Mouse (Mus musculus) 3134 (cell line): ENCODE measurements around the gene Gm21119.
"Not testable (repeated sequence)": the region's sequence is repeated elsewhere in the genome, so short reads cannot be mapped to it uniquely, and the experiment has no call there.

Experiments
- DNase-seq: peaks from one replicate; pipeline ENCODE4 v3.0.0-alpha.2; 2011; ENCODE audit warnings: low spot score; ENCODE audit not compliant: insufficient read length; ENCODE audit errors: extremely low read depth

The Gm21119 gene

DNA sequence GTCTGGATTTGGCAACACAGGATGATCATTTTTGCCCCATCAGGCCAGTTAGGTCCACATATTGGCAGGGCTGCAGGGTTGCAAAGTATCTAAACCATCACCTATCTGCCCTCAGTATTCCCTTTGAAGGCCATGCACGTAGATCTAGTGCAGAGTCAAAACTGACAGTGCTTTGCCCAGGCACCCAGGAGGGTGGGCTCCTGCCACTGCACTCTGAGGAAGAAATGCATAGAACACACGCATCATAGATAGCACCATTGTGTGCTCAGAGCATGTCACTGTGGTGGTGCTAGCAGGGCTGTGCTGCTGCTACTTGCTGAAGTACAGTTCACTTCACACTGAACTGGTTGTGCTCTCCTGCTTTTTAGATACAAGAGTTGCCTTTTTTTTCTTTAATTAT, at the start of gene Gm21119:
TSS of gene Gm21119 (plus strand) at position 301 of the 400 bp plus-strand sequence.
- not testable (repeated sequence) for DNase-seq

DNA sequence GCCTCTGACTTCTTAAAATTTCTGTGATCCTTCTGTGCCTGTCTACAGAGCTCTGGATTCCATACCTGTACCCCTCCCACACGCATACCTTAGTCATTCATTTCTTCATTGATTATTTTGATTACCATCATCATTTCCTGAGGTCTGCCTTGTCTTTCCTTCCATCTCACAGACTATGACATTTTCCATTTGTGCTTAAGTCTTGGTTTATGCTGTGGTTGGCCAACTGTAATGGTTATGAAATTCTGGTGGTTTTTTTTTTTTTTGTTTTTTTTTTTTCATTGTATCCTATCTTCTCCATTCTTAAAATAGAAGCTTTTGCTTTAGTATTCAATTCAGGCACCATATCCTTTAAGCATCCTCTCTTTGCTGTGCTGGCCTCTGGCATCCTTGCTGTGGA, 48.0 kb upstream of the Gm21119 start:
- not testable (repeated sequence) for DNase-seq

DNA sequence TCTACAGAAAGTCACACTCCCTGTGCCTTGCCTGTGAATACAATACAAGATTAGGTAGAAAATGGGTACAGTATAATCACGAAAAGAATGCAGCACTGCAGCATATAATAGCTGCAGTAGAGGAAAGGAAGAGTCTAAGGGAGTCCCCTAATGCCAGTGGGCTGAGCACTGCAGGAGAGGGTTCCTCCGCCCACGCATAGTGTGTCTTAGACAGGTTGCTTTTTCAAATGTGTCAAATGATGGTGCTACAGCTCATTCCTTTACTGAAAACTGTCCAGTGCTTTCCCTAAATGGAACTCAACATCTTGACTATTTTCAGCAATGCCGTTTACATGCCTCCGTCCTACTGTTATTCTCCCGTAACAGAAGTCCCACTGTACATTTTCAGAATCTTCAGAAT, 33.6 kb upstream of the Gm21119 start:
- DNase-seq: peak; percentile 7

DNA sequence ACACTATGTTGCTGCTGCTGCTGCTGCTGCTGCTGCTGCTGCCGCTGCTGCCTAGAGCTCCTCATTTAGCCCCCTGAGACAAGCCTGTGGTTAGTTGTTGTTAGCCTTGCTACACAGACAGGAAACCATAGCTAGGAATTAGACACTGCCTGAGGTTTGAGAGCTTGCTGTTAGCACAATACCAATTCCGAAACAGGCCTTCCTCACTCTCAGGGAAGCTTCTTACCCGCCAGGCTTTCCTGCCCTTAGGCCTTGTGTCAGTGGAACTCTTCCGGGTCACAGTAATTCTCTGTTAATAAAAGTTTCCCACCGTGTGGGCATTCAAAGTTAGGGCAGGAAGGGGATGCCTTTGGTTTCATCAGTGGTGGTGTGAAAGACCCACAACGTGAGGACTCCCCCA, 31.9 kb upstream of the Gm21119 start:
- not testable (repeated sequence) for DNase-seq

DNA sequence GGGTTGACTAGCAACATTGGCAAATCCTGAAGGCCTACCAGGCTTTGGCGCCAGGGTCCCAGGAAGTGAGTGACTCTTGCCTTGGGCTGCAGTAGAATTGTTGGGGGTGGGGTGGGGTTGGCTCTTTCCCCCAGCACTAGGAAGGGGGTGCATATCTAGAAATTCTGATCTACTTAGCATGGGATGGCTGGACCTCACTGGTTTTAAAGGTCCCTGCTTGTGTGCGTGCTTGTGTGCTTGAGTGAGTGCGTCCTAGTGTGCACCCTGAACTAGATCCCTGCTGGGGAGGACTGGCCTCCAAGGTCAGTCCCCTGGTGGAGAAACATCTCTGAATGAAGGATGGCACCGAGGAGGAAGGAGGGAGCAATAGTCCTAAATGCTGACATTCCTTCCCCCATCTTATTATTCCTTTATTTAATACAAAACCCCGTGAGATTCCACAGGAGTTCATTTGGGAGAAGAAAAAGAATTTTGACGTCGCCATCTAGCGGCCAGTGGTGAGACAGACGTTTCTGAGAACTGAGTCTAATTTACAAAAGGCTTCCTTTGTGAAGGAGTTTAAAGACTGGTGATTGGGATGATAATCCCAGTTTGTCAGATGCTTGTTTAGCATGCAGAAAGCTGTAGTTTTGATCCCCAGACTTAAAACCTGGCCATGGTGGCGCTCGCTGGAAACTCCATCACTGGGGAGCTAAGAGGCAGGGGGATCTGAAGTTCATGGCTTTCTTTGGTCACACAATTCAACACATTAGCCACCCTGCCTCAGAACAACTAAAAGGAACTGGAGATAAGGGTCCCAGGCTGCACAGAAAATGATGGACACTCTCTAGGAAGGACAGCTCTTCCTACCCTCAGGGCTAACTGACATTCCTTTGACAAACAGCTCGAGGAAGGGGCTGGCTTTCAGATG, 26.2 kb upstream of the Gm21119 start:
- not testable (repeated sequence) for DNase-seq

DNA sequence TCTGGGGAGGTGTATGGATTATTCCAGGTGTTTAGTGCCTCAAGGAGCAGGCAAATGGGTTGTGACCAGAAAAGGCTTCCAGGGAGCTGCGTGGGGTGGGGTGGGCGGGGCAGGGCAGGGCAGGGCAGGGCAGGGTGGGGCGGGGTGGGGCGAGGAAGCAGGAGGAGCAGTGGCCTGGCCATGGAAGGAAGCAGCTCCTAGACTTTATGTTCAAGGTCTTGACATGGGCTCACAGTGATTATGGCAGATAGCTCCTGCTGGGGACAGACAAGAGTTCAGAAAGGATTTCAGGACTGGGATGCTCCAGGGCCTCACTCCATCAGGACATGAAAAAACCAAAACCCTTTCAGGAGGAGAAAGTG, 25.6 kb upstream of the Gm21119 start:
- not testable (repeated sequence) for DNase-seq

DNA sequence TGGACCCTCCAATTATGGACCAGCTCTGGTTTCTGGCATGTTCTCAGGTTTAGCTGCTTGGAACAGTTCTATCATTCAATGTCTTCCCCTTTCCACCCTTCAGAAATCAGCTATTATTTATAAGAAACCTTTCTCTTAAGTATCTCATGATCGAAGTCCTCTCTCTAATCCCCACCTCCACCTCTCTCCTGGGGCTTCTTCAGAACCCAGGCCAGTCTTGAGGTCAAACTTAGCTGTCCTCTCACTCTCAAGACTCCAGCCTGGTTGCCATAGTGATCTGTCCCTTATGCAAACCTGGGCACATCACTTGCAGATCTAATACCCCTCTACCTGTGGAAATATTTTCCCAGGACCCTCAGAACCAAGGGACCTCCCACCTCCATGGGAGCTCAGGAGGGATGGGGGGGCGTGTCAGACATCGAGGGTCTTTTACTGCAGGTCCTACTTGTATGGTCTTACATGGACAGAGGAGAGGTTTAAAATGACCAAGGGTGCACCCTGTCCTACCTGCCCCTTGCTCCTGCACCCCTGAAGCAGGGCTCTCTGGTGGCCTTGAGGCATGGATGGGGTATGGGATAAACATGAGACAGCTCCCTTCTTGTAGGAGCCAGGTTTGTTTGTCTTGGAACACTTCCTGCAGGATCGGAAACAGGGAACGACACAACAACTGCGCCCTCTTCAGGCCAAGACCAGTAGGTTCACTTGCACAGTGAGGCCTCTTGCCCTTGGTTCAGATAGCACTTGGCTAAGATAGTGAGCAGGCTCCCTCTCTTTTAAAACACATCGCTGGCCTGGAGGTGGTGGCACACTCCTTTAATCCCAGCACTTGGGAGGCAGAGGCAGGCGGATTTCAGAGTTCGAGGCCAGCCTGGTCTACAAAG, 24.4 kb upstream of the Gm21119 start:
- DNase-seq: not testable (repeated sequence)

DNA sequence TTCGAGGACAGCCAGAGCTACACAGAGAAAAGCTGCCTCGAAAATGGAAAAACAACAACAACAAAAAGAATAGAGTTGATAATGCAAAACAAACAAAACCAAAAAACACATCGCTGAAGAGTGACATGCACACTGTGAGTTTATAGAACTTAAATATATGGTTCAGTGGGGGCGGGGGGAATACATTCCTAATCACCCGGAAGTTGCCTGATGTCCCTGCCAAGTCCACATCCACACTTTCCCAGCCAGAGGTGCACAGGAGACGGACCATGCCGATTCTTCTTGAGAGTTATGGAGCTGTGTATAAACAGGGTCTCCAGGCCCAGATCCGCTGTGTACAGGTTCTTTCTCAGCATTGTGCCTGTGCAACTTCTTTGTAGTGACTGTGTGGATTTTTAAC, 23.7 kb upstream of the Gm21119 start:
- not testable (repeated sequence) for DNase-seq

DNA sequence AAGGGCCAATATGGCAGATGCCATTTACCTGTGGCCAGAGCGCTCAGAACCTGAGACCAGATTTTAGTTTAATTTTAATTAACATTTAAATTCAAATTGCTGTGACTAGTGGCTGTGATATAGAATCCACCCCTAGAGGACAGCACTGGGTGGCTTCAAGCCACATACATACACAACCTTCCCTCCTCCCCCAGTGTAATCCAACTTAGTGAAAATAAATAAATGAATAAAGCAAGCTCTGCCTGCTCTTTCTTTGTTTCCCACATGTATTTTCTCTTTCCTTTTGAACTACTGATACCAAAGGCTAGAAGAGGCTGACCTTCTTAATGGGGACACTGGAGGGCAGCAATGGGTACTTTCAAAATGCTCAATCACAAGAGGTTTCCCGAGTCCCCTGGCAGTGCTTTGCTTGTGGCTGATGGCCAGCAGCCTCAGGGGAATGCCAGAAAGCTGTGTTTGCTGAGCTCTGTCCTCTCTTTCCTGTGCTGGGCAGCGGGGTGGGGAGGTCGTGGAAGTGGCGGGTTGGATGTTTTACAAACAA, 21.9 kb upstream of the Gm21119 start:
- not testable (repeated sequence) for DNase-seq

DNA sequence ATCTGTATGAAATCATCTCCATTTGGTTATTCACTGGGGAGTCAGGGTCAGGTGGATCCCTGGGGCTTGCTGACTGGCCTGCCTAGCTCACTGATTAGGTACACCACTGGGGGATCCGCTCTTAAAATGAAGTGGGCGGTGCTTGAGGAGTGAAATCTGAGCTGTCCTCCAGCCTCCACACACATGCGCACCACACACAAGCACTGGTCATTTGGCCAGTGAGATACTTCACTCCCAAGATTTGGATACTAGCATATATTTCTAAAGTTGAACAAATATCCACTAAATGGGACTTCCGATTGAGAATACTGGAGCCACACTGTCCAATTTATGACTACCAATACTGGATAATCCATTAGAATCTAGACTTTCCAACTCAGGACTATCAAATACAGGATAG, 20.9 kb upstream of the Gm21119 start:
- not testable (repeated sequence) for DNase-seq

DNA sequence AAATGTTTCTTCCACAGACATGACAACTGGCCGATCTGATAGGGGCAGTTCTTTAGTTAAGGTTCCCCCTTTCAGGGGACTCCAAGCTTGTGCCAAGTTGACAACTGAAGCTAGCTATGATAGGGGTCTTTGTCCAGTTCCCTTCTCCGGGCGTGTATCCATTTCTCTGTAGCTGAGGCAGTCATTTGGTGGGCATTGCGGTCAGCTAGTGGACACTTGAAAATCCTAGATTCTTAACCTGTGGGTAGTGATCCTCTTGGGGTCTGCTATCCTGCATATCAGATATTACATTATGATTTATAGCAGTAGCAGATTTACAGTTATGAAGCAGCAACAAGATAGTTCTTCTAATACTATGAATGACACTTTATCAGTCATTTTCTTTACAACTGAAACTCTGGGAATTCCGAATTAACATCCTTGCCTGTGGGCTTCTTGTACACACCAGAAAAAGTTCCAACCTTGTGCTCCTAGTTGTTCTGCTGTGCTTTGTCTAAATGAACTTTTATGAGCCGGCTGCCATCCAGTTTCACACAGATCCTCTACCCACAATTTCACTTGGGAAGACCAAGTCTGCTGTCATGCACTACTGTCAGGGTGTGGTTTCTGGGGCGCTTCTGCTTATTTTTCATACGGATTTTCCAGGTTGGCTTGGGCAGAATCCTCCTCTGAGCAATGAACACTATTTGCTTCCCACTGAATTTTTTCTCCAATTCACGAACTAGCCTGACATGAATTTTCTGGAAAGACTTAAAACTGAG, 18.5 kb upstream of the Gm21119 start:
- DNase-seq: not testable (repeated sequence)

DNA sequence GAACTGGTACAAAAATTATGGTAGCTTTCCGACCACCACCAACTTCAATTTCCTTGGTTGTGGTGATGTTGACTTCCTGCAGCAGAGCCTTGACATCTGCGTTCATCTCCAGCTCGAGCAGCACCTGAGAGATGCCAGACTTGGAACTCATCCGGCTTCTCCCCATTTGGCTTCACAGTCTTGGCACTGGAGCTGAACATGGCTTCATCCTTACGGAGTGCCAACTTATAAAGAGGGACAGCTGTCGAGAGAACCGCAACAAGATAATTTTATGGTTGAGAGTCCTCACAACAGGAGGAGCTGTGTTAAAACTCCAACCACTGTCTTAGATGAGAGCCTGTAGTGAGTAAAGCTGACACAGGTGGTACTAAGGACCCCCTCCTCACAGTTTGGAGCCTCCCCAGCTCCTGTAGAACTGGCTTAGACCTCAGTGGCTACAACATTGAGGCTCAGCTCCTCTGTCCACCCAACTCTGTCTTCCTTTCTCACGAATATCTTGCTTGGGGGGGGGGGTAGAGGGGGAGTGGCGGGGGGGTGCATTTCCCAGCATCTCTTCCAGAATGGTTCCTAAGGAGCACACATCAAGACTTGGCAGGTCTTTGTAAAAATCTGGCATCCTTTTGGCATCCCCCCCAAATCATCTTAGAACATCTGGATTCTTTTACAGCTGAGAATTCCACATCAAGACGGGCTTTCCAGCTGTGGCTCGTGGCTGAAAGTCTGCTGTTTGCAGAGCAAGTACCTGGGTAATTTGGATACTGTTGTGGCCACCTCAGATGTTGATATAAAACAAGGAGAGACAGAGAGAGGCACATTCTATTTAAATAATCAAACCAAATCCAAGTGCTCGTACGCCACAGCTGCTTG, 17.6 kb upstream of the Gm21119 start:
- DNase-seq: peak; percentile 3

DNA sequence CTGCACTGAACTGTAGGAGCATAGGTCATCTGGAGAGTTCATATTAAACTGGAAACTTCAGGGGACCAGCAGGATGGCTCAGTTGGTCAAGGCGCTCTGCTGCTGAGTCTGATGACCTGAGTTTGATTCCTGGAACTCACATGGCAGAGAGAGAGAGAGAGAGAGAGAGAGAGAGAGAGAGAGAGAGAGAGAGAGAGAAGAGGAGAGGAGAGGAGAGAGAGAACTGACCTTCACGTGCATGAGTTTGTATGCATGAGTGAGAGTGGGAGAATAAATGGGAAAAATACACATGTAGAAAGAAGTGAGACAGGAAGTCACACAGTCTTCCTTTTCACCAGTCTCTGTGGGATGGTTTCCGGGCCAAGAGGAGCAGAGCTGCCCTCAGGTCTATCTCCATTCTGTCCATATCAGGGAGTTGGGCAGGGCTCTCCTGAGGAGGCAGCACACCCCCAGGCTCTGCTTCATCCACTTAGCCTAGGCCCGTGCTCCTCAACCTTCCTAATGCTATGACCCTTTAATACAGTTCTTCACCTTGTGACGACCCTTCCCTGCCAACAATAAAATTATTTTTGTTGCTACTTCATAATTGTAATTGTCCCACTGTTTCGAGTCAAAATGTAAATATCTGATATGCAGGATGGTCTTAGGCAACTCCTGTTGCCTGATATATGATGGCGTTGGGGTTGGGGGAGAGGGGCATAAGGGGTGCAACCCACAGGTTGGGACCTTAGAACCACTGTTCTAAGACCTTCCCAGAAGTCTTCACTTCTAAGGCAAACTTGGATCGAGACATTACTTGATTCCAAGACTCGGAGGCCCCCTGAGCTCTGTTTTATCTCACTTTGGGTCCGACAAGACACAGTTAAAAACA, 16.2 kb upstream of the Gm21119 start:
- not testable (repeated sequence) for DNase-seq

DNA sequence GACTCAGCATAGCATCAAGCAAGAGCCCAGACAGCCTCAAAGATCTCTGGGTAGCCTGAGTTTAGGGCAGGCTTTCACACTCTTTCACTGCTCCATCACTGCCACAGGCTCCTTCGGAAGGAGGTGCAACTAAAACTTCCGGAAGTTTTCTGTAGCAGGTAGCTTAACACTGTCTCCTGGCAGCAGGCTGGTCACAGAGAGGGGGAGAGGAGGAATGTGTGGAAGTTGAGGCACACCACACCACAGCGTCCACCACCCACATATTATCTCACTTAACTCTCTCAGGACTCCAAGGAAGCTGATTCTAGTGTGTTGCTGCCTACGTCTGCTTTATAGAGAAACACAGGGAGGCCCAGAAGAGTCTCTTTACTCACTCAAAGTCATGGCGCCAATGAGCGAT, 15.4 kb upstream of the Gm21119 start:
- DNase-seq: not testable (repeated sequence)

DNA sequence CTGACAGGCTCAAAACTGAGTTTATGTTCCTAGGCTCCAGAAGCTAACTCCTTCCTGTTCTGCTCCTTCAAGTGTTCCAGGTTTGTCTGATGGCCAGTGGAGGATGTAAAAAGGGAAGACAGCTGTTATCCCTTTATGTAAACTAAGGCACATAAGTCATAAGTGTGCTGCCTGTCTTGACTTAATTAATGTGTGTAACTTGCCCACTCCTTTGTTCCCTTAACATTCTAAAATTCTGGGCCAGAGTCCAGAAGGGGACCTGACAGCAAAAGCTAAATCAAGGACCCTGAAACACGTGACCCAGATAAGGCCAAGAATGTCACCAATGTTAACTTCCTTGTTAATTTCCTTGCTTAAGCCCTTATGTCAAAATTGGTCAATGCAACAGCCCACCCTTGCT, 3.9 kb upstream of the Gm21119 start:
- DNase-seq: not testable (repeated sequence)

DNA sequence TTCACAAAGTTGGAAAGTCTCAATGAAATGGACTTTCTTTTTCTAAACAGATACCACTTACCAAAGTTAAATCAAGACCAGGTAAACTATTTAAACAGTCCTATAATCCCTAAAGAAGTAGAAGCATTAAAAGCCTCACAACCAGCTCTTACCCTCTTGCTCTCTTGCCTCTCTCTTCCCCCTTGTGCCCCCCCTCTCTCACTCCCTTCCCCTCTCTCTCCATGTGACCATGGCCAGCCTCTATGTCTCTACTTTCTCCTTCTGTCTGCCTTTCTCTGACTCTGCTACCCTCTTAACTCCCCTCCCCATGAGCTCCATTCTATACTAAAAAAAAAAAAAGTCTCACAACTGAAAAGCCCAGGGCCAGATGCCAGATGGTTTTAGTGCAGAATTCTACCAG, 2.0 kb upstream of the Gm21119 start:
- DNase-seq: not testable (repeated sequence)

DNA sequence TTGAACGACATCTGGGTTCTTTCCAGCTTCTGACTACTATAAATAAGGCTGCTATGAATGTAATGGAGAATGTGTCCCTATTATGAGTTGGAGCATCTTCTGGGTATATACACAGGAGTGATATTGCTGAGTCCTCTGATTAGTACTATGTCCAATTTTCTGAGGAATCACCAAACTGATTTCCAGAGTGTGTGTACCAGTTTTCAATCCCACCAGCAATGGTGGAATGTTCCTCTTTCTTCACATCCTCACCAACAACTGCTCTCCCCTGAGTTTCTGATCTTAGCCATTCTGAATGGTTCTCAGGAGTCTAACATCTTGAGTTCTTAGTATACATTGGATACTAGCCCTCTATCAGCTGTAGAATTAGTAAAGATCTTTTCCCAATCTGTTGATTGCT, 16.0 kb downstream of the Gm21119 start:
- DNase-seq: peak; percentile 0

DNA sequence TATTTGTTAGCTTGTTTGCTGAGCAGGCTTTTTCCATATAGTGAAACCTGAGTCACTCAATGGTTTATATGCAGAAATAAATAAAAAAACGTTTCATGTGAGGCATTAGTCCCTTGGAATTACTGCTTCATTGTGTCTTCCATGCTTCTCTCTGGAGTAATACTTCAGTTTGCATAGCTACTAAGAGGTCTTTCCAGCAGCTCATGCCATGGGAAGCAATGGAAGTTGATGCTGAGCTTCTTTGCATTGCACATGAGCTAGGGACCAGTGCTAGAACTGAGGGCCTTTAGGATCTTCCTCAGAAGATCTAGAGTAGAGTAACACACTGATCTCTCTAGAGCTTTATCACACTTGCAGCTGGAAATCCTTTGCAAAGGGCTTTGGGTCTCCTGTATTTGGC, 23.2 kb downstream of the Gm21119 start:
- not testable (repeated sequence) for DNase-seq

DNA sequence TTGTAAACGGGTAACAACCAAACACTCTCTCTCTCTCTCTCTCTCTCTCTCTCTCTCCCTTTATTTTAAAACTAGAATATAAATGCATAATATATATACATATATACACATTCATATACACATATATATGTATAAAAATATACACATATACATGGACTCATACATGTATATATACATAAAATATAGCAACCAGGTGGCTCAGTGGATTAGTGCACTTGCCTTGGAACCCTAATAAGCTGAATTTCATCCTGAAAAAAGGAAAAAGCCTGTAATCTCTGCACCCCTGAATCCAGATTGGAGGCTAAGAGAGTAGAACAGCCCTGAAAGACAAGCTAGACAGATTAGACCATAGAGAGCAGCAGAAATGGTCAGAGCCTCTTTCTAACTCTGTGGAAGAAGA, 28.8 kb downstream of the Gm21119 start:
- not testable (repeated sequence) for DNase-seq
